Mouse (Mus musculus) left cerebral cortex, postnatal 10 days (tissue): ENCODE results near the gene Gsdme. TPM values are rescaled to one million over a fixed set of nuclear protein-coding genes. Genes with fewer than 3 reads are reported as not detected.

Experiments used
- total RNA-seq, 2 experiments: library from RNA; stranded (reverse); gene quantifications; 2 replicates each; pipeline ENCODE4 v1.2.3; 2021

Gene Gsdme
- total RNA-seq, 2 experiments from 2014 or later: 16.4 TPM

Other genes starting within 250 kb of the Gsdme start
- gene Mpp6, start 153.6 kb downstream of the Gsdme start, total RNA-seq: 100 to 1,000 TPM; 103 to 112 TPM
- gene Osbpl3, start 192.3 kb upstream of the Gsdme start, total RNA-seq: 10 to 100 TPM; 26.8 to 27.9 TPM